Mouse (Mus musculus) spleen, adult 2 months (tissue): ENCODE results near the gene Erc2.

ENCODE experiments used
- CTCF ChIP-seq: fragments of 200-500 bp; IDR thresholded peaks from 2 replicates; pipeline ENCODE4 v1.5.1; 2011; ENCODE audit warnings: mild to moderate bottlenecking, inconsistent platforms; ENCODE audit not compliant: insufficient read depth, insufficient read length, insufficient replicate concordance; ENCODE audit errors: extremely low read depth
- POLR2A ChIP-seq: fragments of 200-500 bp; IDR thresholded peaks from 2 replicates; pipeline ENCODE4 v1.6.1; 2011; ENCODE audit warnings: low read depth, low read length, inconsistent platforms

GRCm38 (mm10) chr14:28409796-28410347 lies 787.6 kb downstream of the Erc2 start:
- TF ChIP-seq CTCF, result no peak
- TF ChIP-seq POLR2A, result no peak
